Mouse (Mus musculus) kidney, adult 2 months (tissue): ENCODE results near the gene Ubqln4.

Experiments
- CTCF ChIP-seq: fragments of 200-500 bp; conservative IDR thresholded peaks from 2 replicates; pipeline ENCODE4 v1.5.1; 2011; ENCODE audit warnings: low read depth, mild to moderate bottlenecking, control low read depth, low read length, moderate library complexity, mixed read lengths; ENCODE audit not compliant: insufficient read depth, insufficient read length
- POLR2A ChIP-seq: fragments of 200-500 bp; IDR thresholded peaks from one replicate; pipeline ENCODE4 v1.6.1; 2011; ENCODE audit warnings: low read depth, low read length, control low read depth

DNA sequence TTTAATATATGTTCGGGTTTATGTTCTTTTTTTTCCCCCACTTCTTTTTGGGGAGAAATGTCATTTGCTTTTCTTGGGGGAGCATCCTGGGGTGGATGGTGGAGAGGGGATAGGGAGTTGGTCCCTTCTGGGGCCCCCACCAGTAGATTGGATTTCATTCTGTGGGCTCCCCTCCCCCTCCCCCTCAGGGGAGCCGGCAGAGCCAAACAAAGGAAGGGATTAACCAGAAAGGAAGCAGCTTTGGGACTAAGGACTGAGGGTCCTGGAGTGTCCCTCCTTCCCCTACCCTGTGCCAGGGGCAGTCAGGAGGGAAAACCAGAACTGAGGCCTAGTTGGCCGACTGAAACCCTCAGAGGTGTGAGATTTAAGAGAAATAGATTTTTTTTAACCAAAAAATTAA is 14.2 kb upstream of the Ubqln4 start:
- no peak for TF ChIP-seq CTCF
- TF ChIP-seq POLR2A = no peak
